Mouse (Mus musculus) ES-E14 (cell line): ENCODE results near the gene Rfx4. TPM values are rescaled to one million over a fixed set of nuclear protein-coding genes. Genes with fewer than 3 reads are reported as not detected.

Source experiments
- DNase-seq: peaks from one replicate; pipeline ENCODE4 v3.0.0-alpha.2; 2013; ENCODE audit warnings: low read depth, low spot score
- H3K27ac ChIP-seq: 2 replicates; pipeline ENCODE4 v1.5.1; 2012; ENCODE audit warnings: low read depth, mild to moderate bottlenecking, low read length, moderate library complexity, mixed read lengths; ENCODE audit not compliant: poor library complexity, insufficient read depth, severe bottlenecking
- H3K36me3 ChIP-seq: 2 replicates; pipeline ENCODE4 v1.6.1; 2012; ENCODE audit warnings: mild to moderate bottlenecking, low read length, moderate library complexity, mixed read lengths; ENCODE audit not compliant: control insufficient read depth, poor library complexity, insufficient read depth, severe bottlenecking
- H3K4me1 ChIP-seq, 2 experiments: fragments of 150-350 bp in 1 of 2; sonication (generic) in 1 of 2; 2 replicates each; pipeline ENCODE4 v1.6.1; 2012; ENCODE audit warnings: low read length in 2 of 2, mild to moderate bottlenecking in 1 of 2, mixed read lengths in 1 of 2; ENCODE audit not compliant: control insufficient read depth in 2 of 2, insufficient read depth in 2 of 2, poor library complexity in 1 of 2
- H3K4me3 ChIP-seq, 2 experiments: fragments of 150-350 bp in 1 of 2; sonication (generic) in 1 of 2; 2 replicates each; pipeline ENCODE4 v1.5.1; 2012; ENCODE audit warnings: low read length in 2 of 2, low read depth in 1 of 2, mild to moderate bottlenecking in 1 of 2, mixed read lengths in 1 of 2; ENCODE audit not compliant: insufficient read depth in 1 of 2, poor library complexity in 1 of 2, severe bottlenecking in 1 of 2
- H3K9ac ChIP-seq: 2 replicates; pipeline ENCODE4 v1.6.1; 2012; ENCODE audit warnings: low read depth, mild to moderate bottlenecking, low read length, mixed read lengths; ENCODE audit not compliant: poor library complexity, insufficient read depth, severe bottlenecking
- H3K9me3 ChIP-seq: fragments of 150-350 bp; sonication (generic); 2 replicates; pipeline ENCODE4 v1.6.1; 2012; ENCODE audit warnings: low read depth, mild to moderate bottlenecking, low read length; ENCODE audit not compliant: control insufficient read depth, insufficient read depth
- CHD2 ChIP-seq: IDR thresholded peaks from 2 replicates; pipeline ENCODE4 v1.6.1; 2014; ENCODE audit warnings: mild to moderate bottlenecking, low read depth, low read length, inconsistent platforms
- HCFC1 ChIP-seq: IDR thresholded peaks from 2 replicates; pipeline ENCODE4 v1.6.1; 2012; ENCODE audit warnings: low read length, inconsistent platforms, borderline replicate concordance; ENCODE audit not compliant: insufficient read depth
- MAFK ChIP-seq: IDR thresholded peaks from 2 replicates; pipeline ENCODE4 v1.6.1; 2014; ENCODE audit warnings: mild to moderate bottlenecking, low read depth, low read length, inconsistent platforms; ENCODE audit not compliant: insufficient read depth
- ZC3H11A ChIP-seq: IDR thresholded peaks from 2 replicates; pipeline ENCODE4 v1.6.1; 2012; ENCODE audit warnings: low read depth, mild to moderate bottlenecking, inconsistent platforms, low read length, borderline replicate concordance
- ZNF384 ChIP-seq: IDR thresholded peaks from 2 replicates; pipeline ENCODE4 v1.6.1; 2012; ENCODE audit warnings: low read depth, low read length, inconsistent platforms
- in situ Hi-C, 2 experiments: fragments of 600-800 bp; cut with MboI; formaldehyde crosslinking; loops; one replicate each; pipeline ENCODE4 v1.15.1; 2025; ENCODE audit warnings: low sequenced_read_pairs in 2 of 2, inconsistent platforms in 1 of 2; ENCODE audit not compliant: unreplicated experiment in 2 of 2
- total RNA-seq: library from RNA; depleted of rRNA; stranded (reverse); fragments of 300-350 nt; gene quantifications from 2 replicates; pipeline ENCODE4 v1.2.3, GENCODE M21; 2012

Rfx4 gene
- total RNA-seq, 1 experiment, result 0.85 TPM

DNA sequence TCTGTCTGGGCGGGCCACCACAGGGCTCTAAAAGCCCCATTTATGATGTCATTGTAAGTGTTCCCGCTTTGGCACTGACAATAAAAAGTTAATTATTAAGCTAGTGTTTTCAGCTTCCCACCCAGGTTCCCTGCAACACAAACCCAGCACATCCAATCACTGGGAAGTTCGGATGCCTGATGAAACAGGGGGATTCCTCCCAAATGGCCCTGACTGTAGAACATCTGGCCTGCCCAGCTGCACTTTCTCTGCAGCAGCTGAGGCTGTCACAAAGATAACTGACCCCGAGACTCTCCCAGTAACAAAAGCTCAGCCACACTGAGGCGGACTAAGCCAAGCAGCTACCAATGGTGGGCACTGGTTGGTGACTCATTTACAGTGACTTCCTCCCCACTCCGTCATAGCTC lies 130.4 kb downstream of the Rfx4 start:
- H3K9me3 ChIP-seq, result no peaks in the 10 kb centered on the region
- H3K4me1 ChIP-seq, result peaks cover 0 to 2% of the 10 kb centered on the region in 2 experiments; a peak in 1 of 4 replicates
- H3K4me3 ChIP-seq, result no peak overlapping the region
- H3K36me3 ChIP-seq, result no peaks in the 10 kb centered on the region
- no peak for DNase-seq
- no peak overlapping the region for H3K27ac ChIP-seq
- in situ Hi-C loops, result no loop called here
- H3K9ac ChIP-seq, result no peak overlapping the region
- TF ChIP-seq ZNF384 (no peak), MAFK (no peak), HCFC1 (no peak), ZC3H11A (no peak), CHD2 (no peak)

DNA sequence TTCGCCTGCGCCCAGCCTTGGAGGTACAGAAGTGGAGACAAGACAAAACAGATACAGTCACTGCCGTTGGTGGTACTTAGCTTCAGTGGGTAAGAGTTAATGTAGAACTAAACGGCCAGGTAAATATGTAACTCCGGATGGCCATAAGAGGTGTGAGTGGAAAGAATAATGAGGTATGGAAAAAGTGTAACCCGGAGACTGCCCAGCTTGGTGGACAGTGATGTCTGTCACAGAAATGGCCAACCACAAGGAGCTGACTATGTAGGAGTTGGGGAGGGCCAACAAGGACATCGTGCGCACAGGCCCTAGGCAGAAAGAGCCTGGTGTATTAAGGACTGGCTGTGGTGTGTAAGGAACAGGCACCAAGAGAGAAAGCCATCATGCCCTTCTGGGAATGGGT lies 130.9 kb downstream of the Rfx4 start:
- Histone ChIP-seq H3K9ac (no peak overlapping the region), H3K36me3 (no peaks in the 10 kb centered on the region), H3K4me3 (no peak overlapping the region), H3K4me1 (peaks cover 0 to 2% of the 10 kb centered on the region in 2 experiments; a peak in 1 of 4 replicates), H3K9me3 (no peaks in the 10 kb centered on the region), H3K27ac (no peak overlapping the region)
- in situ Hi-C loops, result no loop called here
- no peak for TF ChIP-seq ZC3H11A
- no peak for TF ChIP-seq HCFC1
- no peak for TF ChIP-seq ZNF384
- no peak for TF ChIP-seq MAFK
- no peak for TF ChIP-seq CHD2
- no peak for DNase-seq

DNA sequence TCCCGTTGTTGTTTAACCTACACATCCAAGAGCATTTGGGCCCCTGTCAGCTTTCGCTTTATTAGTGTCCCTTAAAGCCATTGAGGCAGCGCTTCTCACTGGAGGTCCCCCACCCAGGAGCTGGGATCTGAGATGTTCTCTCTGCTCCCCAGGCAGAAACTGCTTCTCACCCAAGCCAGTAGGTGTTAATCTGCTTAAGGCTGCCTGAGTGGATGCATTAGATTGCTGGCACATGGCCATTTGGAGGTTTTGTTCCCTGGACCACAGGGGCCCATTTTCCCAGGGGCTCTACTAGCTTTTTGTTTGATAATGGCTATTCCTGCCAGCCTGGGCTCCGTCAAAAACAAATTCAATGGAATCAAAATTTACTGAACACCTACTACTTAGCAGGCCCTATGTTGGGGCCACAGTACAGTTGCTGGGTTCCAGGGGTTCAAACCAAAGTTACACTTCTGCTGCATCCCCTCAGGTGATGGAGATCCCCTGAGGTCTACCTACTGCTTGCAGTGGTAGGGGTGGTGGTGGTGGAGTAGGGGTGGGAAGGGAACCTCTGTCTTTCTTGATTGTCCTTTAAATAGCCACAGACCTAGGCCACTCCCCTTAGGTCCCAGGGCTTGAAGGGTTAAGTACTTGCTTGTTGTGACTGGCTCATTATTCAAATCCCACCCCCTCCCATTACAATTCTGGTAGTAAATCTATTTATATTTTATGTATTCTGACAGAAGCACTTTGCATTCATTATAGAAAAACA lies 133.4 kb downstream of the Rfx4 start:
- Histone ChIP-seq H3K9me3 (no peaks in the 10 kb centered on the region), H3K36me3 (no peaks in the 10 kb centered on the region), H3K4me3 (no peak overlapping the region), H3K4me1 (peaks cover 0 to 2% of the 10 kb centered on the region in 2 experiments; a peak in 1 of 4 replicates), H3K9ac (no peak overlapping the region), H3K27ac (no peak overlapping the region)
- no peak for TF ChIP-seq CHD2
- DNase-seq, result no peak
- in situ Hi-C loops, result no loop called here

DNA sequence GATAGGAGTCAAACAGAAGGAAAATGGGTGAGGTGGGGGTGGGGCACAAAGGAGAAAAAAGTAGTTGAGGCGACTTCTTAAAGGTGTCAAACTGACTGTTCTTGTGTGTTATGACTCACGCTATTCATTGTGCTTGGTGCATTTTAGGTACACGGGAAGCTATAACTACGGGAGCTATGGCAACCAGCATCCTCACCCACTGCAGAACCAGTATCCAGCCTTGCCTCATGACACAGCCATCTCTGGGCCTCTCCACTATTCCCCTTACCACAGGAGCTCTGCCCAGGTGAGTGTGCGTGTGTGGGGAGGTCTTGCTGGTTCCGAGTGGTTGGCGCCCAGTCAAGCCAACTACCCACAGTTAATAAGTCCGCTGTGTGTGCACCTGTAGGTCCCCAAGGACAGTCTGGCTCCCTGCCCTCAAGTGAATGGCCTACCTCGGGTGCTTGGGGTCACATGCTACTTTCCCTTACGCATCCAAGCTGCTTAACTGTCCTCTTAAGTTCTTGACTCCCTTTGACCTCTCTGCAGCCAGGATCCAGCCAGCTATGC lies 140.0 kb downstream of the Rfx4 start:
- H3K9ac ChIP-seq, result no peak overlapping the region

More for the DNA sequence above, 140.0 kb downstream of the Rfx4 start:
- in situ Hi-C loops, result no loop called here
- H3K36me3 ChIP-seq, result no peaks in the 10 kb centered on the region
- DNase-seq, result no peak
- H3K4me1 ChIP-seq, result peaks cover 0 to 10% of the 10 kb centered on the region in 2 experiments; a peak in 2 of 4 replicates
- H3K9me3 ChIP-seq, result no peaks in the 10 kb centered on the region
- no peak for TF ChIP-seq MAFK
- TF ChIP-seq ZC3H11A, result no peak
- no peak for TF ChIP-seq ZNF384
- TF ChIP-seq CHD2, result no peak
- no peak for TF ChIP-seq HCFC1
- H3K27ac ChIP-seq, result no peak overlapping the region
- H3K4me3 ChIP-seq, result no peak overlapping the region
